Mouse (Mus musculus) c-Kit-positive CD71-negative TER-119-negative erythroid progenitor cells, embryonic 14.5 days (primary cell): Measurements from ENCODE around the gene Anks3.

Experiments used
- DNase-seq: peaks from one replicate; pipeline ENCODE4 v3.0.0-alpha.2; 2013; ENCODE audit warnings: low read depth

Gene Anks3

DNA sequence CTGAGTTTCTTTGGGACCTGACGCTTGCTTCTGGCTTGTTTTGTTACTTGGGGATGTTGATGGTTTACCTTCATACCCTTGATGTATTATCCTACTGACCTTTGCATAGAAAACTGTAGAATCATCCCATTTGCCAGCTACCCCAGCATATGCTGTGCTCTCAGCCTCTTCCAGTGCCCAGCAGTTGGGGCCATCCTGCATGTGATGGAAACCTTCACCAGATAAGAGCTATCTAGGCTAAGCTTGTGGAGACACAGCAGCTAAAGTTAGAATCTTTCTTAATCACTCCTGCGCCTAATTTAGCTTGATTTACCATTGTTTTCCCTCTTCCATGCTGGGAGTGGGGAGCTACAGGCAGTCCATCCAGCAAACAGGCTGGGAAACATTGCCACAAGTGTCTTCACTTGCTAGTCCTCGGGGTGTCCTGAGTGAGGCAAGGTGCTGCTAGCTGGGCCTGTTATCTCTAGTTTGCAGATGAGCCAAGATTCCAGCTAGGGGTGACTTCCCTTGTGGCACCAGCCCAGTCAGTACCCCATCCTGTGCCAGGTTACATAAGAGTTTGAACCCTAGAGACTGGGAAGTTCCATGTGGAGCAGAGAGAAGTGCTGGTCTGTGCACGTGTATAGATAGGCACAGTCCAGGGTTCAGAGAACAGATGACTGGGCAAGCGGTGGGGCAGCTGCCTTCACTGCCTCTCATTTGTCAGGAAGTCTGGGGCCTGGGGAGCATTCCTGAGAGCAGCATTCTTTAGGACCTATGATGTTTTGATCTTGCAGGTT is 67.6 kb downstream of the Anks3 start:
- no peak for DNase-seq

DNA sequence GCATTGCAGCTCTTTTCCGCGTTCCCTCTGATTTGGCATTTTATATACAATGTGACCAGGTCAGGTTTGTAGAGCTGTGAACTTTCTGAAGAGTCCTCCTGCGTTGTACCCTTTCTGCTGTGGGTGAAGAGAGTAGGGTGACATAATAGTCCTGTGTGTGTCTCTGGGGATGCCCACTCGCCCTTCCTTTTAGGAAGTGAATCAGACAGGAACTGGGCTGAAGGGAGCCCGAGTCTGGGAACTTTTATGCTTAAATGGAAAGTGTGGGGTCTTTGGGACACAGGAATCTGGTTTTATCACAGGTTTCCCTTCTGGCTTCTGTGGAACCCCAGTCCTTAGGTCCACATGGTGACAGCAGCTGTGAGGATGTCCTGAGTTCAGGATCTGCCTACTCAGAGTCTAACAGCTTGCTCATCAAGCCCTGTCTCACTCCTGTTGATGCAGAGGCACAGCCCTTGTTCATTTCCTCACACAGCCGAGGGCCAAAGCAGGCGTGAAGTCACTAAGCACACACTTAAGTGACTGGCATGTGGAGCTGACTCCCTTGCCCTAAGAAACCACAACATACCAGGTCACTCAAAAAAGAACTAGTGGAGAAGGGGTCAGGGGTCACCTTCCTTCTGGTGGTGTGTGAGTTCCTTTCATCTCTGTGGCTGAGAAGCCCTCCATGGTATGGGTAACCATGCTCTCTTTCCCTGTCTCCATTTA is 69.7 kb downstream of the Anks3 start:
- no peak for DNase-seq

GRCm38 (mm10) chr16:4892171-4892570 is 71.8 kb downstream of the Anks3 start:
- no peak for DNase-seq
